Mouse (Mus musculus) bone marrow macrophage, adult 2 months (primary cell): Measurements from ENCODE around the gene Rps6ka4.

ENCODE experiments used
- CTCF ChIP-seq: IDR thresholded peaks from 2 replicates; pipeline ENCODE4 v1.5.1; 2012; ENCODE audit warnings: low read depth, mild to moderate bottlenecking, low read length, moderate library complexity
- POLR2A ChIP-seq: IDR thresholded peaks from 2 replicates; pipeline ENCODE4 v1.6.1; 2012; ENCODE audit warnings: mild to moderate bottlenecking, low read depth, low read length, borderline replicate concordance

- TF ChIP-seq CTCF: no peak
- TF ChIP-seq POLR2A: no peak
Observed at GRCm38 (mm10) chr19:6832363-6832762, 8.1 kb downstream of the Rps6ka4 start.
